Mouse (Mus musculus) urinary bladder, postnatal 14 days (tissue): ENCODE data around the gene Mrpl24.
A peak's percentile ranks its signal among the peaks of the same experiment; 100 is the strongest.

Experiments used
- DNase-seq: peaks from one replicate; pipeline ENCODE4 v3.0.0; 2021; ENCODE audit warnings: low spot score

The Mrpl24 gene

GRCm38 (mm10) chr3:87947056-87947810 lies 27.9 kb downstream of the Mrpl24 start:
- no peak for DNase-seq

- no peak for DNase-seq
Measured at GRCm38 (mm10) chr3:87947811-87948199, 28.5 kb downstream of the Mrpl24 start.

GRCm38 (mm10) chr3:87948378-87949265 lies 29.3 kb downstream of the Mrpl24 start, which contains the start of gene Crabp2:
Crabp2 (plus strand) TSS chr3:87948666.
- DNase-seq: no peak

- no peak for DNase-seq
Measured at GRCm38 (mm10) chr3:87949266-87949954, 30.1 kb downstream of the Mrpl24 start.

GRCm38 (mm10) chr3:87949955-87950515 lies 30.7 kb downstream of the Mrpl24 start:
- DNase-seq: no peak

GRCm38 (mm10) chr3:87951946-87952345 lies 32.6 kb downstream of the Mrpl24 start:
- DNase-seq: no peak

GRCm38 (mm10) chr3:87952440-87952839 lies 33.1 kb downstream of the Mrpl24 start:
- DNase-seq: no peak

- no peak for DNase-seq
Measured at GRCm38 (mm10) chr3:87958056-87958455, 38.8 kb downstream of the Mrpl24 start.

GRCm38 (mm10) chr3:87958476-87958875 lies 39.2 kb downstream of the Mrpl24 start:
- peak; percentile 63 for DNase-seq

GRCm38 (mm10) chr3:87958967-87959366 lies 39.7 kb downstream of the Mrpl24 start:
- DNase-seq: no peak

GRCm38 (mm10) chr3:87959371-87959770 lies 40.1 kb downstream of the Mrpl24 start:
- DNase-seq: peak; percentile 22

GRCm38 (mm10) chr3:87960191-87960585 lies 40.9 kb downstream of the Mrpl24 start:
- no peak for DNase-seq

GRCm38 (mm10) chr3:87960586-87961191 lies 41.4 kb downstream of the Mrpl24 start:
- peak; percentile 91 for DNase-seq

GRCm38 (mm10) chr3:87970184-87970938 lies 51.1 kb downstream of the Mrpl24 start:
- peak; percentile 55 for DNase-seq

GRCm38 (mm10) chr3:87970939-87971488 lies 51.7 kb downstream of the Mrpl24 start, which contains the start of gene Nes:
Nes (plus strand) TSS chr3:87971078.
- peak; percentile 48 for DNase-seq

GRCm38 (mm10) chr3:87971489-87972202 lies 52.3 kb downstream of the Mrpl24 start:
- DNase-seq: no peak

GRCm38 (mm10) chr3:87972203-87972664 lies 52.9 kb downstream of the Mrpl24 start:
- DNase-seq: no peak

- no peak for DNase-seq
Measured at GRCm38 (mm10) chr3:87972776-87973175, 53.5 kb downstream of the Mrpl24 start.
